Mouse (Mus musculus) forebrain, embryonic 11.5 days (tissue): ENCODE data around the gene Ptprn2. TPM values are rescaled to one million over a fixed set of nuclear protein-coding genes. Genes with fewer than 3 reads are reported as not detected.

ENCODE experiments used
- ATAC-seq: fragments of 200-750 bp; cut with Nextera tagmentation; replicated peaks from 2 replicates; pipeline ENCODE4 v1.8.0; 2017; ENCODE audit warnings: moderate TSS enrichment; ENCODE audit not compliant: low FRiP score
- DNase-seq: peaks from one replicate; pipeline ENCODE4 v3.0.0-alpha.2; 2017; ENCODE audit warnings: low spot score
- H3K27ac ChIP-seq: fragments of 300-500 bp; sonication (generic); 2 replicates; pipeline ENCODE4 v1.5.1; 2014; ENCODE audit warnings: low read depth, low read length
- H3K27me3 ChIP-seq: fragments of 300-500 bp; sonication (generic); 2 replicates; pipeline ENCODE4 v1.6.1; 2014; ENCODE audit warnings: mild to moderate bottlenecking, low read length, mixed read lengths; ENCODE audit not compliant: control insufficient read depth, insufficient read depth
- H3K36me3 ChIP-seq: fragments of 300-500 bp; sonication (generic); 2 replicates; pipeline ENCODE4 v1.6.1; 2014; ENCODE audit warnings: mild to moderate bottlenecking, low read length, moderate library complexity, mixed read lengths; ENCODE audit not compliant: control insufficient read depth, insufficient read depth
- H3K4me1 ChIP-seq: fragments of 300-500 bp; sonication (generic); replicated peaks from 2 replicates; pipeline ENCODE4 v1.6.1; 2014; ENCODE audit warnings: low read length, mixed read lengths; ENCODE audit not compliant: control insufficient read depth, insufficient read depth
- H3K4me2 ChIP-seq: fragments of 300-500 bp; sonication (generic); 2 replicates; pipeline ENCODE4 v1.6.1; 2014; ENCODE audit warnings: low read depth, mild to moderate bottlenecking, low read length, moderate library complexity, mixed read lengths; ENCODE audit not compliant: severe bottlenecking
- H3K4me3 ChIP-seq: fragments of 300-500 bp; sonication (generic); 2 replicates; pipeline ENCODE4 v1.5.1; 2014; ENCODE audit warnings: low read depth, low read length
- H3K9ac ChIP-seq: fragments of 300-500 bp; sonication (generic); 2 replicates; pipeline ENCODE4 v1.6.1; 2014; ENCODE audit warnings: low read length
- H3K9me3 ChIP-seq: fragments of 300-500 bp; sonication (generic); 2 replicates; pipeline ENCODE4 v1.6.1; 2016; ENCODE audit warnings: low read length, mixed read lengths; ENCODE audit not compliant: control insufficient read depth
- WGBS: fragments of 180-500 bp; shearing (Covaris S2); extraction: QIAGEN DNeasy Blood & Tissue Kit; methylation state at CpG from one replicate; pipeline ENCODE4 v1.1.7; 2014; 5-methylcytosine and 5-hydroxymethylcytosine counted together
- polyA plus RNA-seq: library from polyadenylated mRNA; unstranded; fragments of >200 nt; fragmentation: Nextera tagmentation; extraction: Ambion mirVana; gene quantifications from 2 replicates; pipeline ENCODE4 v1.2.1, GENCODE M21; 2014

Ptprn2 gene
- polyA plus RNA-seq, 1 experiment from 2014 or later, result 6.8 TPM

DNA sequence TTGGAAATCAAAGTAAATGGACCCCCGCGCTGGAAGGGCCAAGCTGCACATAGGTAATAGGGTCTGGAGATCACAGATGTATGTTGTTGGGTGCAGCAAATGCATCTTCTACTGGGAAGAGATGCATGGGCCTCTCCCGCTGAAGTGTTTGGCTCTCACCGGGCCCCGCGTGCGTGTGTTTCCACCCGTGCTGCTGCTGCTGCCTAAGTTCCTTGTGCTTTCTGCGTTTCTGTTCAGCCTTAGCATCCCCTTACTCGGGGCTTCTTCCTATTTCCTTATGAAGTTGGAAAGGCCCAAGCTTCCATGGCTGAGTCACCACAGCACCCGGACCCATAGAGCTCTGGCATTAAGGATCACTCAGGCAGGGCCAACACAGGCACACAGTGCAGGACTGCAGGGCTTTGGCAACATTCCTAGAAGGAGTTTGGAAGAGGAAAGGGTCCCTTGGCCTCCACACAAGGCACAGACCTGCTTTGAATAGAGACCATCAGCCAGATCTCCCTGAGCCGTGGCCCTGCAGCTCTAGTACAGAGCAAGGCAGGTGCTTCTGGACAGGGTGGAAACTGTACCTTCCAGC is 772.5 kb downstream of the Ptprn2 start:
- Histone ChIP-seq H3K4me1 (peaks cover 29% of the 10 kb centered on the region), H3K4me2 (0 out of 2 replicates have a peak overlapping the region, but pooled peaks have one; percentile 9), H3K36me3 (no peaks in the 10 kb centered on the region; the same call in 1 of the 2 replicates), H3K27ac (peak overlapping the region; percentile 97), H3K9ac (peak overlapping the region; percentile 13; the same call in 1 of the 2 replicates), H3K9me3 (no peaks in the 10 kb centered on the region), H3K27me3 (no peaks in the 10 kb centered on the region), H3K4me3 (no peak overlapping the region)
- 9% methylated on average over 12 of the region's 12 CpGs for WGBS
- ATAC-seq, result peak; percentile 13; the same call in 1 of the 2 replicates
- peak; percentile 64 for DNase-seq

- no peak overlapping the region for H3K27ac ChIP-seq
- no peak overlapping the region for H3K4me3 ChIP-seq
- H3K9ac ChIP-seq, result no peak overlapping the region
- WGBS, result 63% methylated on average over 6 of the region's 6 CpGs
- no peaks in the 10 kb centered on the region for H3K27me3 ChIP-seq
- H3K9me3 ChIP-seq, result no peaks in the 10 kb centered on the region
- DNase-seq (no peak), ATAC-seq (no peak)
- H3K4me1 ChIP-seq, result peaks cover 18% of the 10 kb centered on the region
- no peaks in the 10 kb centered on the region; the same call in 1 of the 2 replicates for H3K36me3 ChIP-seq
- no peak overlapping the region for H3K4me2 ChIP-seq
Observed at GRCm38 (mm10) chr12:117260391-117261164, 775.1 kb downstream of the Ptprn2 start.

DNA sequence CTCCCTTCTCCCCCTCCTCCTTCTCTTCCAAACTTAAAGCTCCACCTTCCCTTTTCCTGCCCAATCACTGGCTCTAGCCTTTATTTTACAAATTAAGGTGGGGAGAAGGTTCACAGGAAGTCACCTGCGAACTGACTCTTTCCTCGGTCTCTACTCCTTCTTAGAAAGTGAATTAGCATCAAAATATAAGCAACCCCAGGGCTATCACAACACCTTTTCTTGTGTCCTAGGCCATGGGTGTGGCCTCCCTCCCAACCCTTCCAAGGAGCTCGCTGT is 775.6 kb downstream of the Ptprn2 start:
- DNase-seq (no peak), ATAC-seq (no peak)
- H3K27ac ChIP-seq, result no peak overlapping the region
- H3K9me3 ChIP-seq, result no peaks in the 10 kb centered on the region
- no peaks in the 10 kb centered on the region for H3K27me3 ChIP-seq
- H3K36me3 ChIP-seq, result no peaks in the 10 kb centered on the region; the same call in 1 of the 2 replicates
- 63% methylated on average over 3 of the region's 3 CpGs for WGBS
- no peak overlapping the region for H3K4me2 ChIP-seq
- H3K4me3 ChIP-seq, result no peak overlapping the region
- peaks cover 16% of the 10 kb centered on the region for H3K4me1 ChIP-seq
- H3K9ac ChIP-seq, result no peak overlapping the region

DNA sequence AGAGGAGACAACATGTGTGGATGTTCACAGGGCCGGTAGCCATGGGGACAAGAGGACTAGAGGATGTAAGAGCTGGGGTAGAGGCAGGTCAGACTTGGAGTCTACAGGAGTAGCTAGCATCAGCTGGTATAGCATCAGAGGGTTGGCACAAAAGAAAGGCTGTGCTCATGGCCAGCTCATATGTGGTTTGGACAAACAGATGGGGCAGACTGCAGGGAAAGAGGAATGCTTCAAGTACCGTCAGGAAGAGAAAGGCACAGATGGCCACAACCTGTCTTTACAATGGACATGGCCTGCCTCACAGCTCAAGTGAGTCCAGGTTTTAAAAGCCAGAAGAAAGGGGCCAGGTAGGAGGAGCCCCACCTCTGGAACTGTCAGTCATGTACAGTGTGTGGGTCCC is 776.5 kb downstream of the Ptprn2 start:
- Histone ChIP-seq H3K36me3 (no peaks in the 10 kb centered on the region; the same call in 1 of the 2 replicates), H3K9ac (no peak overlapping the region), H3K9me3 (no peaks in the 10 kb centered on the region), H3K4me2 (no peak overlapping the region), H3K27me3 (no peaks in the 10 kb centered on the region), H3K4me3 (no peak overlapping the region), H3K27ac (no peak overlapping the region), H3K4me1 (peaks cover 9% of the 10 kb centered on the region)
- no peak for ATAC-seq
- DNase-seq, result no peak
- WGBS, result 87% methylated on average over 2 of the region's 2 CpGs

- Histone ChIP-seq H3K4me1 (peaks cover 1% of the 10 kb centered on the region), H3K4me2 (no peak overlapping the region), H3K27me3 (no peaks in the 10 kb centered on the region), H3K9me3 (no peaks in the 10 kb centered on the region), H3K27ac (no peak overlapping the region), H3K36me3 (no peaks in the 10 kb centered on the region; the same call in 1 of the 2 replicates), H3K4me3 (no peak overlapping the region), H3K9ac (no peak overlapping the region)
- DNase-seq (no peak), ATAC-seq (no peak)
- 88% methylated on average over 2 of the region's 2 CpGs for WGBS
Observed at GRCm38 (mm10) chr12:117263081-117263480, 777.6 kb downstream of the Ptprn2 start.

DNA sequence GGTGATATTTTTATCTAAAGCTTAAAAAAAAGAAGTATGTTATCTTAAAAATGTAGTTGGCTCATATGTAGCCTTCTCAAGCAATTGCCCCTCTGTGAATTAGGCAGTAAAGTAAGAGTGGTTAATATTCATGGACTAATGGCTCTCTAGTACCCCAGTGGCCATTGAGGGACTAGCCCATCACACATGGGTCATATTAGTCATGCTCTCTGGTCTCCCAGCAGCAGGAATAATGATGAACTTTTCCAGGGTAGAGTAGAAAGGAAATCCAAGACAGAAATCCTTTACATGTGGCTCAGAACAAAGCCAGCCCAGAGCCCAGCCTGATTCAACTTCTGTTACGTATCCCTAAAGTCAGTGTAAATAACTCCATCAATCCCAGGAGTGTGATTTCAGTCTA is 779.7 kb downstream of the Ptprn2 start:
- H3K27me3 ChIP-seq, result no peaks in the 10 kb centered on the region
- DNase-seq, result no peak
- H3K4me2 ChIP-seq, result no peak overlapping the region
- no peaks in the 10 kb centered on the region for H3K4me1 ChIP-seq
- no peaks in the 10 kb centered on the region for H3K9me3 ChIP-seq
- 48% methylated on average over 1 of the region's 1 CpGs for WGBS
- H3K9ac ChIP-seq, result no peak overlapping the region
- no peak; the same call in 1 of the 2 replicates for ATAC-seq
- H3K27ac ChIP-seq, result no peak overlapping the region
- no peak overlapping the region for H3K4me3 ChIP-seq
- H3K36me3 ChIP-seq, result no peaks in the 10 kb centered on the region; the same call in 1 of the 2 replicates

DNA sequence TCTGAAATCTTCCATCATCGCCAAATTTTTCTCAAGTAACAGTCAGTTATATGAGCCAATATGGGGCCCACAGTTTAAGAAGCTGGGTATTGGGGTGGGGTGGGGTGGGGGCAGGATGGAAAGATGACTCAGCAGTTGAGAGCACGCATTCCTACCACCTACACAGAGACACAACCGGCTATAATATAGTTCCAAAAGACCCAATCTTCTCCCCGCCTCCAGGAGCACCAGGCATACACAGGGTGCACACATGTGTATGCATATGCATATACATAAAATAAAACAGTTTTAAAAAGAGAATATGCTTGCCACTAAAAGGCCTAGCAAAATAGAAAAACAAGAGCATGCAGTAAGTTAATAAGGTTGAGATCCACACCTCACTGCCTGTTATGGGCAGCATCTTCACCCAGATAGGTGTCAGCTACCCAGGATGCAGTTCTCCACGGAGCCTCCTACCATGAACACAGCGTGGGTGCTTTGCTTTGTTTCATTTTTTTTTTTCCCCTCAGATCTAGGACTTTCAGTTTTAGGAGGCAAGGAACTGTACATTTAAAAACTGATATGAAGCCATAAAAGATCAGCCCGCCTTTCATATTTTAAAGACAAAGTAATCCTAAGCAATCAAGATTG is 783.1 kb downstream of the Ptprn2 start:
- 88% methylated on average over 7 of the region's 7 CpGs for WGBS
- ATAC-seq, result no peak
- Histone ChIP-seq H3K4me2 (no peak overlapping the region), H3K4me1 (peaks cover 10% of the 10 kb centered on the region; the same call in 1 of the 2 replicates), H3K9ac (no peak overlapping the region), H3K4me3 (no peak overlapping the region), H3K9me3 (no peaks in the 10 kb centered on the region), H3K36me3 (no peaks in the 10 kb centered on the region; the same call in 1 of the 2 replicates), H3K27ac (no peak overlapping the region), H3K27me3 (no peaks in the 10 kb centered on the region)
- no peak for DNase-seq

GRCm38 (mm10) chr12:117269310-117269709 is 783.8 kb downstream of the Ptprn2 start:
- Histone ChIP-seq H3K27me3 (no peaks in the 10 kb centered on the region), H3K4me3 (no peak overlapping the region), H3K4me2 (no peak overlapping the region), H3K36me3 (no peaks in the 10 kb centered on the region; the same call in 1 of the 2 replicates), H3K9ac (no peak overlapping the region), H3K4me1 (peaks cover 10% of the 10 kb centered on the region; the same call in 1 of the 2 replicates), H3K9me3 (no peaks in the 10 kb centered on the region), H3K27ac (no peak overlapping the region)
- DNase-seq (no peak), ATAC-seq (no peak)
- 71% methylated on average over 4 of the region's 4 CpGs for WGBS
